Mouse (Mus musculus) urinary bladder, adult 18-20 months (tissue): Measurements from ENCODE around the gene Sox8.

Experiments used
- DNase-seq, 2 experiments: peaks; one replicate each; pipeline ENCODE4 v3.0.0; 2022; ENCODE audit warnings: low spot score in 2 of 2, mixed read lengths in 2 of 2

The Sox8 gene

GRCm38 (mm10) chr17:25579332-25580047 lies 9.0 kb upstream of the Sox8 start:
- no peak for DNase-seq

- DNase-seq = peak; percentile 94
These were observed 8.4 kb upstream of the Sox8 start, which contains the start of gene Lmf1 for GRCm38 (mm10) chr17:25578920-25579319. Lmf1 (plus strand) TSS chr17:25579085.

GRCm38 (mm10) chr17:25577702-25578101 lies 7.2 kb upstream of the Sox8 start:
- DNase-seq = no peak

- no peak for DNase-seq
These were observed 6.8 kb upstream of the Sox8 start for GRCm38 (mm10) chr17:25577263-25577662.

GRCm38 (mm10) chr17:25576034-25576433 lies 5.5 kb upstream of the Sox8 start:
- no peak for DNase-seq

- no peak for DNase-seq
These were observed 4.9 kb upstream of the Sox8 start for GRCm38 (mm10) chr17:25575208-25575971.

- no peak for DNase-seq
These were observed 951 bp upstream of the Sox8 start for GRCm38 (mm10) chr17:25571453-25571820.

- peak in 1 of 2 experiments; percentile 14 for DNase-seq
These were observed 446 bp downstream of the Sox8 start for GRCm38 (mm10) chr17:25569833-25570647.

- no peak for DNase-seq
These were observed 1.6 kb downstream of the Sox8 start for GRCm38 (mm10) chr17:25568880-25569279.

GRCm38 (mm10) chr17:25568206-25568605 lies 2.3 kb downstream of the Sox8 start:
- no peak for DNase-seq

GRCm38 (mm10) chr17:25567745-25568144 lies 2.7 kb downstream of the Sox8 start:
- peak in 1 of 2 experiments; percentile 39 for DNase-seq

- no peak for DNase-seq
These were observed 3.2 kb downstream of the Sox8 start for GRCm38 (mm10) chr17:25567261-25567660.

GRCm38 (mm10) chr17:25565860-25566600 lies 4.5 kb downstream of the Sox8 start:
- DNase-seq = no peak

- DNase-seq = no peak
These were observed 5.2 kb downstream of the Sox8 start for GRCm38 (mm10) chr17:25565244-25565643.

GRCm38 (mm10) chr17:25564481-25564880 lies 6.0 kb downstream of the Sox8 start:
- no peak for DNase-seq

GRCm38 (mm10) chr17:25561223-25562028 lies 9.1 kb downstream of the Sox8 start:
- no peak for DNase-seq

GRCm38 (mm10) chr17:25560554-25561222 lies 9.8 kb downstream of the Sox8 start:
- no peak for DNase-seq

- DNase-seq = no peak
These were observed 10.9 kb downstream of the Sox8 start for GRCm38 (mm10) chr17:25559634-25560033.

GRCm38 (mm10) chr17:25556630-25557354 lies 13.7 kb downstream of the Sox8 start:
- no peak for DNase-seq
